Mouse (Mus musculus) G1E (cell line): ENCODE data around the gene Lrriq1. TPM values are rescaled to one million over a fixed set of nuclear protein-coding genes. Genes with fewer than 3 reads are reported as not detected.

Experiments used
- ATAC-seq: 2 replicates; pipeline ENCODE4 v1.8.0; 2016; ENCODE audit warnings: mild to moderate bottlenecking; ENCODE audit not compliant: insufficient number of reproducible peaks, poor library complexity, low FRiP score, severe bottlenecking; ENCODE audit errors: extremely low read depth
- DNase-seq: peaks from one replicate; pipeline ENCODE4 v3.0.0; 2012; ENCODE audit warnings: low spot score
- H3K27me3 ChIP-seq: 2 replicates; pipeline ENCODE4 v1.6.1; 2012; ENCODE audit warnings: mild to moderate bottlenecking, low read length, inconsistent platforms; ENCODE audit not compliant: insufficient read depth
- H3K36me3 ChIP-seq: replicated peaks from 2 replicates; pipeline ENCODE3; 2012; ENCODE audit warnings: mild to moderate bottlenecking, inconsistent platforms
- H3K4me1 ChIP-seq: 2 replicates; pipeline ENCODE4 v1.6.1; 2012; ENCODE audit warnings: low read depth, low read length, inconsistent platforms, mixed read lengths; ENCODE audit not compliant: insufficient read depth
- H3K4me3 ChIP-seq: 2 replicates; pipeline ENCODE4 v1.5.1; 2012; ENCODE audit warnings: low read depth, mild to moderate bottlenecking, inconsistent platforms, low read length, moderate library complexity, mixed read lengths
- H3K9me3 ChIP-seq: replicated peaks from 2 replicates; pipeline ENCODE4 v1.6.1; 2012; ENCODE audit warnings: inconsistent platforms
- CTCF ChIP-seq: IDR thresholded peaks from 2 replicates; pipeline ENCODE4 v1.5.1; 2012; ENCODE audit warnings: low read depth, low read length, inconsistent platforms, mixed read lengths
- GATA1 ChIP-seq: IDR thresholded peaks from 2 replicates; pipeline ENCODE4 v1.6.1; 2012; ENCODE audit warnings: borderline replicate concordance, low read length, inconsistent platforms, mixed read lengths
- GATA2 ChIP-seq: IDR thresholded peaks from 2 replicates; pipeline ENCODE4 v1.6.1; 2012; ENCODE audit warnings: low read depth, low read length, inconsistent platforms, borderline replicate concordance
- POLR2AphosphoS5 ChIP-seq: IDR thresholded peaks from 2 replicates; pipeline ENCODE4 v1.6.1; 2012; ENCODE audit warnings: low read depth, low read length, inconsistent platforms; ENCODE audit not compliant: insufficient replicate concordance
- TAL1 ChIP-seq: conservative IDR thresholded peaks from 2 replicates; pipeline ENCODE4 v1.6.1; 2012; ENCODE audit warnings: low read depth, low read length, inconsistent platforms, mixed read lengths
- polyA plus RNA-seq: library from polyadenylated mRNA; stranded (reverse); fragments of >175 nt; gene quantifications from 2 replicates; pipeline ENCODE4 v1.2.3, GENCODE M21; 2012
- total RNA-seq, 2 experiments: library from RNA; stranded (forward) in 1 of 2; stranded (reverse) in 1 of 2; fragments of 200-1000 nt in 1 of 2; fragments of >200 nt in 1 of 2; fragmentation: Nextera tagmentation in 1 of 2; gene quantifications; 2 replicates each; pipeline ENCODE4 v1.2.3; 2014 to 2017

Gene Lrriq1
- total and polyA plus RNA-seq, 3 experiments: 0.22 TPM; not detected in 2

DNA sequence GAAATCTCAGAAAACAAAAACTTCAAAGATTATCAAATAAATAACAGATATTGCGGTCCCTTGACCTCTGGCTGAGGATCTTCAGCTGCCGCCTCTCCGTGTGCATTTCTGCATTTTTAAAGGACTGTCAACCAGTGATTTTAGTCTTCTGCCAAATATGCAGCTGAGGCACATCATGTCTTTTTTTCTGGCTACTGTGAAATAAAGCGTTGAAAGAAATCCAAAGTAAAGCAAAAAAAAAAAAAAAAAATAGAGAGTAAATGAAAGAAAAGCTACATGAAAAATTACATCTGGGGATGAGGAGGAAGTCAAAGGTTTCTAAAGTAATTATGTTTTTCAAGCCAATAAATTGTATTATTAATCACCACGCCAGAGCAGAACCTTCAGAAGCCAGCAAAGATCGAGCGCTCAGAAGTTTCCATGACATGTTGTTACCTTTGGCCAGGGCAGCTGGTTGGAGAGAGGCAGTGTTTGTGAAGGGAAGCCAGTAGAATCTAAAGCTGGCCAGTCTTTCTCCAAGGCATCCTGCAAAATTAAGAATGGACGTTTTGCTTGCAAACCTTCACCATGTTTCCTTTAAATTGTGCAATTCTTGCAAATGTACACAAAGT lies 90.2 kb downstream of the Lrriq1 start:
- ATAC-seq: no peak
- no peaks in the 10 kb centered on the region for H3K9me3 ChIP-seq
- DNase-seq: no peak
- H3K4me1 ChIP-seq: no peaks in the 10 kb centered on the region
- H3K27me3 ChIP-seq: no peaks in the 10 kb centered on the region
- H3K4me3 ChIP-seq: no peak overlapping the region
- TF ChIP-seq GATA1: no peak
- TF ChIP-seq GATA2: no peak
- no peak for TF ChIP-seq POLR2AphosphoS5
- TF ChIP-seq TAL1: no peak
- TF ChIP-seq CTCF: no peak
- no peaks in the 10 kb centered on the region for H3K36me3 ChIP-seq

DNA sequence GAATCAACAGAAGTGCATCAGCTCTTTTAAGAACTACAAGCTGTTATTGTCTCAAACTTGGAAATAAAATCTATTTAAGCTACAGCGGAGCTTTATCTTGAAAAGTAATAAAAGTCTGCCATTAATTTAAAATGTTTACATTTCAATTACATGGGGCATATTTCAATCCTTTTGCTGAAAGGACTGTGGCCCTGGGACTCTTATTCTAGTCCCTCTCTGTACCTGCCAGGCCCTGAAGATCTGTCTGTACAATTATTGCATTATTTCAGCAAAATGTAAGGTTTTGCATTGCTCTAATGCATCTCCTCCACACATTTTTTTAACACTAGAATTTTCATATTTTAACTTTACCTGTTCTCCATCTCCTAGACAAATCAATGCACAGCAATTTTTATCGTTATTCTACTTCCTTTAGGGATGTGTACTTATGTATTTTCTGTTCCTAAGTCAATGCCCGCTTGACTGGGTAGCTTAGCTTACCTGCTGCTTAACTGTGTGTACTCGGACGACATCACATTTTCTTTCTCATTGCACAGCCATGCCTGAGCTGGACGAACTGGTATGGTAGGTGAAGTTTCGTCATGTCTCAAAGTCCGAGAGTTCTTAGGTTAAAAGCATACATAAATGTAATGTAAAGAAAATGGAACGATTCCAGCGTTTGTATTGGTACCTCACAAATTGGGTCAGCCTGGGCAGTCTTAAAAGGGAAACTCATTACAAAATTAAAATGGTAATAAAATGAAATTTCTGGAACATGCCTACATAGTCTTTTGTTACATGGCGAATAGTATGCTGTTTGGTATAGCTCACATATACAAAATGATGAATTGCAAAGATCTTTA lies 91.0 kb downstream of the Lrriq1 start:
- Histone ChIP-seq H3K27me3 (no peaks in the 10 kb centered on the region), H3K4me3 (no peak overlapping the region), H3K4me1 (no peaks in the 10 kb centered on the region), H3K9me3 (no peaks in the 10 kb centered on the region), H3K36me3 (no peaks in the 10 kb centered on the region)
- no peak for DNase-seq
- TF ChIP-seq TAL1: no peak
- no peak for TF ChIP-seq GATA2
- TF ChIP-seq GATA1: no peak
- no peak for TF ChIP-seq CTCF
- no peak for TF ChIP-seq POLR2AphosphoS5
- no peak for ATAC-seq

DNA sequence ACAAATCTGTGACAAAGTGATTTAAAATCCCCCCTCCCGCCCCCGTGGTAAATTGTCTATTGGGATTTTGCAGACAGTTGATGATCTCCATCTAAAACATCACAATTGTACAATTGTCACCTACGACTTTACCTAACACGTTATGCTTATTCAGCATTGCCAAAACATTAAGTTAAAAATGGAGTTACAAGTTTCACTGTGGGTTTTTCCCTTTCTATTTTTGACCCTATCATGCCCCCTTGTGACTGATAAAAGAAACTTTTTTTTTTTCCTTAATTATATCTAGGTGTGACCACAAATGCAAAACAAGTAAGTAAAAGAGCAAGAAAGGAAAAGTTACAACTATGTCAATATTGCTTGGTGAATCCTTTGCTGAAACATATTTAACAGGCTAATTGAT lies 93.6 kb downstream of the Lrriq1 start:
- H3K9me3 ChIP-seq: no peaks in the 10 kb centered on the region
- no peaks in the 10 kb centered on the region for H3K36me3 ChIP-seq
- TF ChIP-seq TAL1 (no peak), CTCF (no peak), GATA1 (no peak), GATA2 (no peak), POLR2AphosphoS5 (no peak)
- ATAC-seq (no peak), DNase-seq (no peak)
- no peaks in the 10 kb centered on the region for H3K4me1 ChIP-seq
- no peaks in the 10 kb centered on the region for H3K27me3 ChIP-seq
- no peak overlapping the region for H3K4me3 ChIP-seq

DNA sequence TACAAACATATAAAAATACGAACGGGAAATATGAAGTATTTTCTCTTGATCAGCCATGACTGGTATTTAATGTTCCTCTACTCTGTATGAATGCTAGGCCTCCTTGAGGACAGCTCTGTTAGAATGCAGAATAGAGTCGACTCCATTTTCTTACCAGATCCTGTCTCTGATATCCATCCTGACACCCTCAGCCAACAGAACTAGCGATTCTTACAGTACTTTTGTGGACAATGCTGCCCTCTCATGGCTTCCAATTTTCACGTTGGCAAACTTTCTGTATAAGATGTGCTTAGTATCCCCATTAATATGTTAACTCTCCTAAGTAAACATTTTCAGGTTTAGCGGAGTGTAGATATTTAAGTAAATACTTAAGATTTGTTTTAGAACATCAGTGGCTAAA lies 94.6 kb downstream of the Lrriq1 start:
- no peaks in the 10 kb centered on the region for H3K27me3 ChIP-seq
- TF ChIP-seq CTCF (no peak), GATA2 (no peak), TAL1 (no peak), POLR2AphosphoS5 (no peak), GATA1 (no peak)

DNA sequence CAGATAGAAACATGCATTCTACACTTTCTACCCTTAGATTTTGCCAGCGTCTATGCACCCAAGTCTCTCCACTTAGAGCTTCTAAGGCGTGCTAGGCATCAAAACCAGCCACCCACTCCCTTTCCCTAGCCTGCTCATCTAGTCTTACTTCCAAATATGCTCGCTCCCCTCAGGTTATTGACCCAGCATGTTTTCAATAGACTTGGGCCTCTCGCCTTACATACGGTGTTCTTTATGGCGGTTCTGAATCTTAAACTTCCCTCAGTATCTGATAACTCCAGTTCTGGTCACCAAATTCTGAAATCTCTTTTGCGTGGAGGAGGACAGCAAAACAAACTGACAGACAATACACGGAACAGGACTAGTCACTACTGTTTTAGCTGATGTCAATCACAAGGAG lies 95.5 kb downstream of the Lrriq1 start:
- H3K4me1 ChIP-seq: no peaks in the 10 kb centered on the region
- H3K4me3 ChIP-seq: no peak overlapping the region
- no peaks in the 10 kb centered on the region for H3K36me3 ChIP-seq
- H3K9me3 ChIP-seq: no peaks in the 10 kb centered on the region
- TF ChIP-seq CTCF: no peak
- no peak for TF ChIP-seq GATA1
- TF ChIP-seq GATA2: no peak
- TF ChIP-seq POLR2AphosphoS5: no peak
- TF ChIP-seq TAL1: no peak
- ATAC-seq: no peak
- no peak for DNase-seq
- H3K27me3 ChIP-seq: no peaks in the 10 kb centered on the region

More for the DNA sequence above, 94.6 kb downstream of the Lrriq1 start:
- Histone ChIP-seq H3K36me3 (no peaks in the 10 kb centered on the region), H3K9me3 (no peaks in the 10 kb centered on the region), H3K4me1 (no peaks in the 10 kb centered on the region), H3K4me3 (no peak overlapping the region)
- DNase-seq (no peak), ATAC-seq (no peak)

DNA sequence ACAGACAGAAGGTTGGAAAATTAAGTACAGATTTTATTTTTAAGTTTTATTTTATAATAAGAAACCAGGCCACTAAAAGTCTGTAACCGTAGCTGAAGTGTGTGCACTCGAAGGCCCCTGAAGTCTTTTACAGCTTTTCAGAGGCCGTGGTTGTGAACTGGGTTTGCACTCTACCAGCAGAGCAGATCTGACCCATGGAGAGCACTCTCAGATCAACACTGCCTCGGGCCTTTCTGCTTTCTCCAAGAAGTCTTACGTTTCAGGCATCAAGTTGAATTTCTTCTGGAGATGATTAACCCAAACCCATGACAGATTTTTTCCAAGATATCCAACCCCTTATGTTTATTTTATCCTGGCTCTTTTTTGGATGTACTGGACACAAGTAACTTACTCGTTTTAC lies 121.5 kb downstream of the Lrriq1 start:
- Histone ChIP-seq H3K36me3 (no peaks in the 10 kb centered on the region), H3K4me3 (no peak overlapping the region), H3K4me1 (no peaks in the 10 kb centered on the region), H3K27me3 (no peaks in the 10 kb centered on the region), H3K9me3 (0 out of 2 replicates have a peak, but pooled peaks cover 2% of the 10 kb centered on the region)
- no peak for ATAC-seq
- TF ChIP-seq GATA1 (no peak), GATA2 (no peak), TAL1 (no peak)
- no peak for DNase-seq
